Mouse (Mus musculus) heart, embryonic 14.5 days (tissue): Measurements from ENCODE around the gene Col17a1. TPM values are rescaled to one million over a fixed set of nuclear protein-coding genes. Genes with fewer than 3 reads are reported as not detected.

Source experiments
- polyA plus RNA-seq: library from polyadenylated mRNA; unstranded; fragments of >200 nt; fragmentation: Nextera tagmentation; extraction: Ambion mirVana; gene quantifications from 2 replicates; pipeline ENCODE4 v1.2.1, GENCODE M21; 2014

The Col17a1 gene
- polyA plus RNA-seq, 1 experiment from 2014 or later = 0.46 TPM

Other genes starting within 250 kb of the Col17a1 start
- gene Sh3pxd2a, start 227.7 kb downstream of the Col17a1 start, polyA plus RNA-seq = 8.5 and 9.7 TPM in 2 replicates
- gene Stn1, start 154.6 kb downstream of the Col17a1 start, polyA plus RNA-seq = 38.2 and 38.9 TPM in 2 replicates
- 24.1 and 26.5 TPM in 2 replicates for gene Slk, start 112.4 kb downstream of the Col17a1 start, polyA plus RNA-seq
- 213 and 217 TPM in 2 replicates for gene Sfr1, start 39.6 kb upstream of the Col17a1 start, polyA plus RNA-seq
- gene Gsto1, start 162.9 kb upstream of the Col17a1 start, polyA plus RNA-seq = 88.0 and 92.7 TPM in 2 replicates
- gene Gsto2, start 173.4 kb upstream of the Col17a1 start, polyA plus RNA-seq = 1.5 and 2.3 TPM in 2 replicates
- 0.16 TPM in 2 replicates for gene Cfap43, start 227.2 kb upstream of the Col17a1 start, polyA plus RNA-seq
- gene Itprip, start 227.2 kb upstream of the Col17a1 start, polyA plus RNA-seq = 15.8 and 16.4 TPM in 2 replicates
- 0.08 and 0.12 TPM in 2 replicates for gene Cfap58, start 245.6 kb upstream of the Col17a1 start, polyA plus RNA-seq